7 mouse cellular contexts compared by ENCODE assay signal in the genomic region with DNA sequence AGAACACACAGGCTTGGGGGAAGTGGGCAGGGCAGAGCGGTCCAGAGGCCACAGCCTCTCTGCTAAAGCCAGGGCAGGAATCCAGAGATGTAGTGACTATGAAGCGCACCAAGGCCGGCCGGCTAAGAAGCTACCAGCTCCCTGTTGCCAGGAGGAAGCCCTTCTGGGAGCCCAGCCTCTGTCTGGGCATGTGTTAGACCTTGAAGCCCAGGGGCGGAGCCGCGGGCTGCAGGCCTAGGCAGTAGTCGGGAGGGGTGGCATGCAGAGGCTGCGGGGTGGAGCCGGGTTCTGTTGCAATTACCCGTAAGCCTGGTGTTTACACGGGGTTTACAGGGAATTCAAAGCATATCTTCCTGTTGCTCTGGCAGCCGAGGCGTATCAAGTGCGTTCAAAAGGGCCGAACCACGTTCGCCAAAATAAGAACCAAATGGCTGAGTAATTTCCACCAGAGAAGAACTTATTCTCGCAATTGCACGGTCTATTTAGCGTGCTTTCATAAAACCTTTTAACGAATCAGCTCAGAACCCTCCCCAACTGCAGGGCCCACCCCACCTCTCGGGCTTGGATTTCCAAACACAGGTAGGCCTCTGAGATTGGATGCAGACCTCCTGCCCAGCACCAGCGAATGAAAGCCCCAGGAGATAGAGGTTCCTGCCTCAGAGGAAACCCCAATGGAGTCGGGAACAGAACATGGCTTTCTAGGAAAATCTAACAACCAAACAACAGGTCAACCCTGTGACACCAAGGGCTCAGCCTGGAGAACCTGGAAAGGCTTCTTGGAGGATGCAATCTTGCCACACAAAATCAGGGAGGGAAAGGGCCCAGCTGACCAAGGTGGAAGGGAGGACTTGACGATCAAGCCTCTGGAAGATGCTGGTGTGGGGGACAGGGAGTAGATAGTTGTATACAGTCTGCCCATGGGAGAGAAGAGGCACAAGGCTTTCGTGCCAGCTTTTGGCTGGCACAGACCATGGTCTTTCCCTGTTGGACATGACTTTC.
DNase-seq lines count a peak whose midpoint lies in the region; ATAC-seq lines count a peak whose summit lies in the region.

No protein-coding gene starts in this region.

- peaks cover 4% of the 10 kb centered on the region; the same call in 1 of the 2 replicates for H3K4me1 ChIP-seq in intestine, embryonic 16.5 days (ENCODE audit: control insufficient read depth, insufficient read depth, low read length)
- H3K4me1 ChIP-seq in liver, embryonic 15.5 days (replicated peaks): no peaks in the 10 kb centered on the region

- H3K9me3 ChIP-seq in intestine, embryonic 16.5 days (ENCODE audit: control insufficient read depth, low read length): no peaks in the 10 kb centered on the region
- no peaks in the 10 kb centered on the region for H3K9me3 ChIP-seq in liver, embryonic 15.5 days (replicated peaks)

- no peak overlapping the region for H3K27ac ChIP-seq in intestine, embryonic 16.5 days (ENCODE audit: low read length)
- no peak overlapping the region for H3K27ac ChIP-seq in liver, embryonic 15.5 days (replicated peaks)

- H3K27me3 ChIP-seq in intestine, embryonic 16.5 days (replicated peaks; ENCODE audit: control insufficient read depth, insufficient read depth, low read length): no peaks in the 10 kb centered on the region
- H3K27me3 ChIP-seq in liver, embryonic 15.5 days: peaks cover 9% of the 10 kb centered on the region; the same call in 1 of the 2 replicates

- peak overlapping the region; percentile 36; the same call in 1 of the 2 replicates for H3K4me2 ChIP-seq in intestine, embryonic 16.5 days (ENCODE audit: low read depth, low read length)
- H3K4me2 ChIP-seq in liver, embryonic 15.5 days: peak overlapping the region; percentile 25

- peak; percentile 48 for DNase-seq in R1 (ENCODE audit: low read depth, low spot score)
- DNase-seq in adrenal gland, postnatal 36 days: peak; percentile 92 to 94
- DNase-seq in retina, postnatal 1 day: peak; percentile 28
- DNase-seq in spleen, postnatal 4 days (ENCODE audit: low spot score in 2 of 2): no peak
- no peak for DNase-seq in spleen, postnatal 14 days (ENCODE audit: low spot score in 2 of 2)

- H3K36me3 ChIP-seq in intestine, embryonic 16.5 days (ENCODE audit: control insufficient read depth, insufficient read depth, low read length): no peaks in the 10 kb centered on the region
- H3K36me3 ChIP-seq in liver, embryonic 15.5 days (replicated peaks): no peaks in the 10 kb centered on the region

- ATAC-seq in intestine, embryonic 16.5 days: peak; percentile 96
- ATAC-seq in liver, embryonic 15.5 days (ENCODE audit: insufficient read depth): peak; percentile 44; the same call in 1 of the 2 replicates

- no peak overlapping the region for H3K4me3 ChIP-seq in intestine, embryonic 16.5 days (ENCODE audit: low read length)
- H3K4me3 ChIP-seq in liver, embryonic 15.5 days (replicated peaks): no peak overlapping the region

- 29% methylated on average over 27 of the region's 27 CpGs for WGBS in intestine, embryonic 16.5 days
- 38% methylated on average over 27 of the region's 27 CpGs for WGBS in liver, embryonic 15.5 days (ENCODE audit: insufficient replicate concordance)

- peak overlapping the region; percentile 44 for H3K9ac ChIP-seq in intestine, embryonic 16.5 days (ENCODE audit: low read depth, low read length)
- H3K9ac ChIP-seq in liver, embryonic 15.5 days: no peak overlapping the region

Comparison
In these comparisons a context has a peak if more than half of its experiments do, and no peak if none do; other contexts are left out.
1. DNase-seq: peak in R1 (single experiment), adrenal gland, postnatal 36 days (2 of 2) and retina, postnatal 1 day (single experiment); none in spleen, postnatal 4 days (0 of 2) and spleen, postnatal 14 days (0 of 2).